In genomic region chr5:82024126-82024525, GRCm38 (mm10) we compare ENCODE assay signal across 21 mouse cellular contexts.
DNase-seq lines count a peak whose midpoint lies in the region; ATAC-seq and TF ChIP-seq lines count a peak whose summit lies in the region.
"Had no signal": no experiment of that assay in that cellular context is flagged by ENCODE, and none has a peak within 500 bp of the region (broad histone marks: within the 10 kb centered on the region; RNA-seq: fewer than 3 reads in every experiment).

No protein-coding gene starts in this region.

- H3K4me2 ChIP-seq in kidney, embryonic 15.5 days, result no peak overlapping the region
- H3K4me2 ChIP-seq in kidney, postnatal 0 days (ENCODE audit: low read length), result no peak overlapping the region
- H3K4me2 ChIP-seq: embryonic facial prominence, embryonic 12.5 days; heart, embryonic 11.5 days; heart, embryonic 15.5 days; hindbrain, embryonic 13.5 days had no signal

- no peak overlapping the region for H3K27ac ChIP-seq in kidney, embryonic 15.5 days
- no peak overlapping the region for H3K27ac ChIP-seq in ES-E14 (ENCODE audit: insufficient read depth, low read depth, low read length, poor library complexity, severe bottlenecking)
- no peak overlapping the region for H3K27ac ChIP-seq in kidney, postnatal 0 days
- H3K27ac ChIP-seq: embryonic facial prominence, embryonic 12.5 days; heart, adult 2 months; heart, embryonic 15.5 days; hindbrain, embryonic 13.5 days had no signal

- 45% methylated on average over 4 of the region's 4 CpGs for WGBS in kidney, embryonic 15.5 days
- 41% methylated on average over 4 of the region's 4 CpGs for WGBS in kidney, postnatal 0 days

- no peak for TF ChIP-seq CTCF in kidney, postnatal 0 days (IDR thresholded peaks at IDR 0.05; ENCODE audit: low read depth)

- ATAC-seq in kidney, embryonic 15.5 days (replicated peaks; ENCODE audit: low FRiP score), result peak; percentile 73; the same call in 1 of the 2 replicates
- ATAC-seq in kidney, postnatal 0 days (replicated peaks; ENCODE audit: low FRiP score, low read depth), result no peak
- no peak for ATAC-seq in cerebellum, adult (ENCODE audit: insufficient number of reproducible peaks, low FRiP score, low TSS enrichment)
- no peak for ATAC-seq in activated CD4-positive, CD25-positive, alpha-beta regulatory T cell, adult 4 months
- ATAC-seq: forebrain, embryonic 16.5 days had no signal

- no peaks in the 10 kb centered on the region for H3K4me1 ChIP-seq in kidney, embryonic 15.5 days
- no peaks in the 10 kb centered on the region for H3K4me1 ChIP-seq in ES-E14 (ENCODE audit: control insufficient read depth in 2 of 2, insufficient read depth in 2 of 2, low read length in 2 of 2, poor library complexity in 1 of 2)
- H3K4me1 ChIP-seq in kidney, postnatal 0 days (replicated peaks; ENCODE audit: insufficient read depth, low read length), result no peaks in the 10 kb centered on the region
- H3K4me1 ChIP-seq: embryonic facial prominence, embryonic 12.5 days; heart, embryonic 15.5 days; hindbrain, embryonic 13.5 days had no signal

- no peaks in the 10 kb centered on the region for H3K36me3 ChIP-seq in kidney, embryonic 15.5 days
- H3K36me3 ChIP-seq in ES-E14 (ENCODE audit: control insufficient read depth, insufficient read depth, low read length, poor library complexity, severe bottlenecking), result no peaks in the 10 kb centered on the region
- H3K36me3 ChIP-seq in kidney, postnatal 0 days (ENCODE audit: insufficient read depth, low read length), result no peaks in the 10 kb centered on the region
- H3K36me3 ChIP-seq: embryonic facial prominence, embryonic 12.5 days; G1E; heart, embryonic 15.5 days; hindbrain, embryonic 13.5 days had no signal

- no peak overlapping the region for H3K9ac ChIP-seq in kidney, embryonic 15.5 days
- H3K9ac ChIP-seq in ES-E14 (ENCODE audit: insufficient read depth, low read depth, low read length, poor library complexity, severe bottlenecking), result no peak overlapping the region
- H3K9ac ChIP-seq in kidney, postnatal 0 days (ENCODE audit: low read depth, low read length), result no peak overlapping the region
- H3K9ac ChIP-seq: embryonic facial prominence, embryonic 12.5 days; heart, embryonic 15.5 days; hindbrain, embryonic 13.5 days had no signal

- H3K9me3 ChIP-seq in kidney, embryonic 15.5 days (replicated peaks), result no peaks in the 10 kb centered on the region
- no peaks in the 10 kb centered on the region for H3K9me3 ChIP-seq in ES-E14 (ENCODE audit: control insufficient read depth, insufficient read depth, low read depth, low read length)
- no peaks in the 10 kb centered on the region for H3K9me3 ChIP-seq in kidney, postnatal 0 days (replicated peaks; ENCODE audit: low read length)
- H3K9me3 ChIP-seq: embryonic facial prominence, embryonic 12.5 days; G1E; heart, embryonic 15.5 days; hindbrain, embryonic 13.5 days had no signal

- in situ Hi-C loops in ES-E14 (cut with MboI; ENCODE audit: low sequenced_read_pairs in 2 of 2, unreplicated experiment in 2 of 2), result no loop called here

- no peak for DNase-seq in kidney, adult 11 months
- peak; percentile 1 for DNase-seq in ES-E14 (ENCODE audit: low read depth, low spot score)
- DNase-seq in Muller cell, postnatal 12 days (ENCODE audit: inconsistent ontology term), result peak; percentile 42
- peak; percentile 11 for DNase-seq in kidney, postnatal 0 days (ENCODE audit: low spot score)
- DNase-seq: adrenal gland, adult 2 months; adrenal gland, postnatal 25 days; cerebellum, adult 11 months; cerebellum, adult 8-10 months; cerebellum, postnatal 14 days; gastrocnemius, postnatal 10 days; heart, adult 2 months; heart, postnatal 14 days had no signal

- H3K27me3 ChIP-seq in kidney, embryonic 15.5 days, result no peaks in the 10 kb centered on the region
- no peaks in the 10 kb centered on the region for H3K27me3 ChIP-seq in kidney, postnatal 0 days (ENCODE audit: insufficient read depth, low read length)
- H3K27me3 ChIP-seq: embryonic facial prominence, embryonic 12.5 days; heart, embryonic 15.5 days; hindbrain, embryonic 13.5 days had no signal

- no peak overlapping the region for H3K4me3 ChIP-seq in kidney, embryonic 15.5 days (replicated peaks)
- H3K4me3 ChIP-seq in ES-E14 (ENCODE audit: insufficient read depth in 1 of 2, low read depth in 1 of 2, low read length in 2 of 2, poor library complexity in 1 of 2, severe bottlenecking in 1 of 2), result no peak overlapping the region
- no peak overlapping the region for H3K4me3 ChIP-seq in kidney, postnatal 0 days (replicated peaks; ENCODE audit: low read depth, low read length)
- H3K4me3 ChIP-seq: embryonic facial prominence, embryonic 12.5 days; heart, adult 2 months; heart, embryonic 15.5 days; hindbrain, embryonic 13.5 days had no signal

TF ChIP-seq in ES-E14, 5 proteins besides CTCF, POLR2A, EP300 and RAD21:
- TF ChIP-seq HCFC1 (IDR thresholded peaks at IDR 0.05; ENCODE audit: borderline replicate concordance, insufficient read depth, low read length), result no peak
- TF ChIP-seq MAFK (IDR thresholded peaks at IDR 0.05; ENCODE audit: insufficient read depth, low read depth, low read length), result no peak
- no peak for TF ChIP-seq ZC3H11A (IDR thresholded peaks at IDR 0.05; ENCODE audit: borderline replicate concordance, low read depth, low read length)
- no peak for TF ChIP-seq ZNF384 (IDR thresholded peaks at IDR 0.05; ENCODE audit: low read depth, low read length)
- no peak for TF ChIP-seq CHD2 (IDR thresholded peaks at IDR 0.05; ENCODE audit: low read depth, low read length)
